Mouse (Mus musculus) cerebellum, adult 2 months (tissue): ENCODE measurements at regions not wholly inside any gene's neighbourhood (a gene's known extent, or its start where the extent isn't known, plus 50 kb on each side); places are given as distances from the start of the nearest gene placed in this dataset.

Experiments
- DNase-seq, 2 experiments: peaks; one replicate each; pipeline ENCODE4 v3.0.0; 2021
- H3K27ac ChIP-seq: fragments of 200-500 bp; 2 replicates; pipeline ENCODE4 v1.5.1; 2012; ENCODE audit warnings: low read length, control low read depth, inconsistent platforms; ENCODE audit not compliant: insufficient read depth
- H3K27me3 ChIP-seq: fragments of 200-500 bp; 2 replicates; pipeline ENCODE4 v1.6.1; 2012; ENCODE audit warnings: inconsistent platforms, mild to moderate bottlenecking, low read length, moderate library complexity; ENCODE audit not compliant: control insufficient read depth, insufficient read depth
- H3K4me1 ChIP-seq: fragments of 200-500 bp; 2 replicates; pipeline ENCODE4 v1.6.1; 2011; ENCODE audit warnings: low read length; ENCODE audit not compliant: control insufficient read depth, insufficient read depth
- H3K4me3 ChIP-seq: fragments of 200-500 bp; replicated peaks from 2 replicates; pipeline ENCODE3; 2011; ENCODE audit warnings: mild to moderate bottlenecking, low read depth, low read length, control low read depth; ENCODE audit not compliant: insufficient read depth
- CTCF ChIP-seq: fragments of 200-500 bp; IDR thresholded peaks from 2 replicates; pipeline ENCODE4 v1.5.1; 2011; ENCODE audit warnings: low read depth, mild to moderate bottlenecking, control low read depth, low read length, moderate library complexity, borderline replicate concordance; ENCODE audit not compliant: insufficient read depth
- POLR2A ChIP-seq: fragments of 200-500 bp; IDR thresholded peaks from 2 replicates; pipeline ENCODE4 v1.6.1; 2011; ENCODE audit warnings: low read length, control low read depth, borderline replicate concordance; ENCODE audit not compliant: insufficient read depth
- WGBS: fragments of 180-500 bp; shearing (Covaris S2); methylation state at CpG from one replicate; pipeline ENCODE4 v1.1.7; 2018; 5-methylcytosine and 5-hydroxymethylcytosine counted together

- Histone ChIP-seq H3K27ac (no peak overlapping the region), H3K27me3 (no peaks in the 10 kb centered on the region), H3K4me3 (no peak overlapping the region), H3K4me1 (no peaks in the 10 kb centered on the region)
- no peak for TF ChIP-seq CTCF
- TF ChIP-seq POLR2A, result no peak
- WGBS, result 70% methylated on average over 2 of the region's 2 CpGs
- no peak for DNase-seq
Observed at GRCm38 (mm10) chr5:53373315-53373714, 92.6 kb upstream of the Rbpj start.

- H3K4me1 ChIP-seq, result no peaks in the 10 kb centered on the region
Observed at GRCm38 (mm10) chr5:53376856-53377255, 89.1 kb upstream of the Rbpj start.

DNA sequence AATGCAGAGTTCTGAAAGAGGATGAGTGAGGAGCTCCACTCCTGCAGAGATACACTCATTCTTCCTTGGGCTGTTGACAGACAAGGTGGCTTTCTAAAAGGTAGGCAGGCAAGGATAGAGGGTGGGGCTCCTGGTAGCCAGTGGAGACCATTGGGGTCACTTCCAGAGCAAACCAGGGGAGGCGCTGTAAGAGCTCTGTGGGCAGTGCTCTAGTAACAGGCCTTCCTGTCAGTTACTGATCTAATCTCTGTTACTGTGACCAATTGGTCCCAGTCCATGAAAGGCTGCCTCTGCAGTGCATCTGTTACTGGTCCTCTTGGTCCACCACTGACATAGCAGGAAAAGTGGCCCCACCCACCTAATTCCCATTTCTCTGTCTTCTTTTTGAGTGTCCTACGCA, 88.3 kb upstream of the Rbpj start:
- 82% methylated on average over 2 of the region's 2 CpGs for WGBS
- H3K4me1 ChIP-seq, result no peaks in the 10 kb centered on the region
- TF ChIP-seq CTCF (no peak), POLR2A (no peak)
- H3K4me3 ChIP-seq, result no peak overlapping the region
- no peaks in the 10 kb centered on the region for H3K27me3 ChIP-seq
- no peak for DNase-seq
- no peak overlapping the region for H3K27ac ChIP-seq

More at GRCm38 (mm10) chr5:53376856-53377255, 89.1 kb upstream of the Rbpj start:
- WGBS, result 83% methylated on average over 7 of the region's 7 CpGs
- no peak overlapping the region for H3K27ac ChIP-seq
- no peaks in the 10 kb centered on the region for H3K27me3 ChIP-seq
- TF ChIP-seq POLR2A, result no peak
- DNase-seq, result no peak
- H3K4me3 ChIP-seq, result no peak overlapping the region

DNA sequence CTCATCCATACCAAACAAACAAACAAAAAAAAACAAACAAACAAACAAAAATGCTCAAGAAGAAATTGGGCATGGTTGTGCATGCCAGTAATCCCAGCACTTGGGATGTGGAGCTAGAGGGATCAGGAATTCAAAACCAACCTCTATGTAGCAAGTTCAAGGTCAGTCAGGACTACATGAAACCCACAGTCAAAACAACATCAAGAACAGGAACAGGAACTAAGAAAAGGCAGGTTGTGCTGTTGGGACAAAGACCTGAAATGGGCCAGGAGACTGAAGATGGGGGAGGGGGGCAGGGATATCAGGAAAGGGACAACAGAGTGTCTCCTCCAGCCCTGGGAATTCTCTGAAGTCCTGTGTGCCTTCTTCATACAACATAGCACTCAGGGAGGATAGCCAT, 87.8 kb upstream of the Rbpj start:
- no peak for DNase-seq
- H3K4me3 ChIP-seq, result no peak overlapping the region
- no peak overlapping the region for H3K27ac ChIP-seq
- H3K27me3 ChIP-seq, result no peaks in the 10 kb centered on the region
- H3K4me1 ChIP-seq, result no peaks in the 10 kb centered on the region
- TF ChIP-seq CTCF (no peak), POLR2A (no peak)

- H3K27me3 ChIP-seq, result no peaks in the 10 kb centered on the region
- no peak for DNase-seq
- no peak overlapping the region for H3K4me3 ChIP-seq
- H3K4me1 ChIP-seq, result no peaks in the 10 kb centered on the region
- H3K27ac ChIP-seq, result no peak overlapping the region
- no peak for TF ChIP-seq CTCF
- no peak for TF ChIP-seq POLR2A
- WGBS, result 69% methylated on average over 7 of the region's 7 CpGs
Observed at GRCm38 (mm10) chr5:53378599-53378998, 87.4 kb upstream of the Rbpj start.

DNA sequence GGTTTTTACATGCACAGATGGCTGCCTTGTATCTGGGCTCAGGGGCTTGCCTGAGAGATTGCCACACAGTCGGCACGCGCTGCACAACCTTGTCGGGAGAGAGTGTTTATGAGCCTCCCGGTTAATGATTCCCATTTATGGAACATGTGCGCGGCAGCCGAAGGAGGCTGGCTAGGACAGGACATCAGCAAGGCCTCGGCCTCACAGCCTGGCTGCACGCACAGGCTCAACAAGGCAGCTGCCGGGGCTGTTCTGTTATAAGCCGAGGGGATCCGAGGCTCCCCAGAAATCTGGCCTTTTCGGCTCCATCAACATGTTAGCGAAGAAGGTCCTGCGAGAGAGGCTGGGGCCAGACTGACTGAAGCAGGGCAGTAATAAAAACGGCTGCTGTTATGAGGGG, 86.3 kb upstream of the Rbpj start:
- DNase-seq, result no peak

GRCm38 (mm10) chr5:53380203-53380602, 85.7 kb upstream of the Rbpj start:
- Histone ChIP-seq H3K4me3 (no peak overlapping the region), H3K4me1 (no peaks in the 10 kb centered on the region), H3K27me3 (no peaks in the 10 kb centered on the region), H3K27ac (no peak overlapping the region)
- no peak for DNase-seq
- no peak for TF ChIP-seq CTCF
- no peak for TF ChIP-seq POLR2A
- 58% methylated on average over 3 of the region's 3 CpGs for WGBS

More for the DNA sequence above, 86.3 kb upstream of the Rbpj start:
- no peaks in the 10 kb centered on the region for H3K27me3 ChIP-seq
- 58% methylated on average over 17 of the region's 17 CpGs for WGBS
- no peaks in the 10 kb centered on the region for H3K4me1 ChIP-seq
- H3K27ac ChIP-seq, result no peak overlapping the region
- no peak overlapping the region for H3K4me3 ChIP-seq
- TF ChIP-seq POLR2A, result no peak
- no peak for TF ChIP-seq CTCF

GRCm38 (mm10) chr5:53381492-53382199, 84.3 kb upstream of the Rbpj start:
- 54% methylated on average over 13 of the region's 13 CpGs for WGBS
- TF ChIP-seq CTCF (peak; percentile 11; the same call in 1 of the 2 replicates), POLR2A (no peak)
- Histone ChIP-seq H3K4me3 (no peak overlapping the region), H3K27ac (no peak overlapping the region), H3K27me3 (no peaks in the 10 kb centered on the region), H3K4me1 (no peaks in the 10 kb centered on the region)
- DNase-seq, result peak in 1 of 2 experiments; percentile 11

DNA sequence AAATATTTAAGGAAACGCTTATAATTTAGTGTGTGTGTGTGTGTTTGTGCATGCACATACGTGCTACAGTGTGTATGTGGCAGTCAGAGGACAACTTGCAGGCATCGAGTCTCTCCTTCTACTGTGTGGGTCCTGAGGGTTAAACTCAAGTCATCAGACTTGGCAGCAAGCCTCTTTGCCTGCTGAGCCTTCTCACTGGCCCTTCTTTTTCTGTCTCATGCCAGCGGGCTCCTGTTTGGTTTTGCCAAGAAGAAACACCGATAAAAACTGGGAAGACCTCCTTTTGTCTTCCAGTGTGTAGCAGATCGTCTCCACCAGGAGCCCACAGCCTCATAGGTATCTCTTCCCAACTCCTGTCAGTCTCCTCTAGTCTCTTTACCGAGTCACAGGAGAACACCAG, 81.9 kb upstream of the Rbpj start:
- no peak for DNase-seq
- Histone ChIP-seq H3K27ac (no peak overlapping the region), H3K4me3 (no peak overlapping the region), H3K27me3 (no peaks in the 10 kb centered on the region), H3K4me1 (no peaks in the 10 kb centered on the region)
- 33% methylated on average over 7 of the region's 7 CpGs for WGBS
- no peak for TF ChIP-seq CTCF
- TF ChIP-seq POLR2A, result no peak
